ENCODE assay signal across 18 mouse cellular contexts in the genomic region with DNA sequence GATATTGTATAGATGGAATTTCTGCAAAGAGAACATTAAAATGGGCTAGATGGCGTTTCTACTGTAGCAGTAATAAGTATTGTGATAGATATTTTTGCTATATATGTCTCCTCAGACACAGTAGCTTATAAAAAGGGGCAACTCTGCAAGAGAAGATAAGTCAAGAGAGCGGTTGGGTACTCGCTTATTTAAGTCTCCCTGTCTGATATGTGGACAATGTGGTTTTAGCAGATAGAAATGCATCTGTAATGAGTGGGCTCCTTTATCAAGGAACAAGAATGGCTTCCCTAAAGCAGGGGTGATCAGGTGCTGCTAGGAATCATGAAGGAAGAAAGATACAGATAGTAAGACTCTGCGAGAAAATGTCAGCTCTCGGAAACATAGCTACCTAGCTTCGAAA. TPM values are rescaled to one million over a fixed set of nuclear protein-coding genes. Genes with fewer than 3 reads are reported as not detected.
"Had no signal": no experiment of that assay in that cellular context is flagged by ENCODE, and none has a peak within 500 bp of the region (broad histone marks: within the 10 kb centered on the region; RNA-seq: fewer than 3 reads in every experiment).

No protein-coding gene starts in this region.

- H3K27me3 ChIP-seq: intestine, embryonic 15.5 days; megakaryocyte, embryonic 14.5 days; midbrain, embryonic 13.5 days; neural tube, embryonic 15.5 days had no signal

- H3K4me3 ChIP-seq: intestine, embryonic 15.5 days; left cerebral cortex, adult 2 months; limb, embryonic 10.5 days; megakaryocyte, embryonic 14.5 days; midbrain, embryonic 13.5 days; myocyte; neural tube, embryonic 15.5 days had no signal

- H3K9me3 ChIP-seq: intestine, embryonic 15.5 days; limb, embryonic 10.5 days; megakaryocyte, embryonic 14.5 days; midbrain, embryonic 13.5 days; neural tube, embryonic 15.5 days had no signal

- H3K36me3 ChIP-seq: intestine, embryonic 15.5 days; limb, embryonic 10.5 days; midbrain, embryonic 13.5 days; neural tube, embryonic 15.5 days had no signal

- ATAC-seq: intestine, embryonic 15.5 days; midbrain, embryonic 13.5 days had no signal

- H3K27ac ChIP-seq: intestine, embryonic 15.5 days; left cerebral cortex, adult 2 months; limb, embryonic 10.5 days; midbrain, embryonic 13.5 days; neural tube, embryonic 15.5 days; stomach, postnatal 0 days had no signal

- H3K4me1 ChIP-seq: intestine, embryonic 15.5 days; megakaryocyte, embryonic 14.5 days; midbrain, embryonic 13.5 days had no signal

- H3K4me2 ChIP-seq: intestine, embryonic 15.5 days; lung, embryonic 14.5 days; midbrain, embryonic 13.5 days; neural tube, embryonic 15.5 days had no signal

- DNase-seq: kidney, adult 8-10 months; kidney, postnatal 25 days; lung, embryonic 14.5 days; lung, postnatal 10 days; lung, postnatal 4 days; right cerebral cortex, adult 18-20 months; thymus, postnatal 4 days had no signal

- H3K9ac ChIP-seq: intestine, embryonic 15.5 days; lung, embryonic 14.5 days; midbrain, embryonic 13.5 days; neural tube, embryonic 15.5 days had no signal

RNA-seq across cellular contexts. Expression of gene Pde11a, which starts 18.2 kb away (rescaled TPM):
- polyA plus RNA-seq: myocyte had no signal

RNA-seq across cellular contexts. Expression of gene Cyct, which starts 39.9 kb away (rescaled TPM):
- total RNA-seq: left cerebral cortex, adult 2 months; left cerebral cortex, postnatal 14 days had no signal
- polyA plus RNA-seq: intestine, embryonic 15.5 days; kidney, embryonic 16.5 days; limb, embryonic 10.5 days; lung, embryonic 14.5 days; midbrain, embryonic 13.5 days; myocyte; neural tube, embryonic 11.5 days; stomach, postnatal 0 days had no signal
